Mouse (Mus musculus) ovary, postnatal 10 days (tissue): Measurements from ENCODE around the gene Ces3a.
"Not testable (repeated sequence)": the region's sequence is repeated elsewhere in the genome, so short reads cannot be mapped to it uniquely, and the experiment has no call there.

Source experiments
- DNase-seq: peaks from one replicate; pipeline ENCODE4 v3.0.0; 2022; ENCODE audit warnings: low spot score

Ces3a gene

GRCm38 (mm10) chr8:105048371-105048854 is at the start of gene Ces3a:
Ces3a (plus strand) TSS chr8:105048601.
- DNase-seq, result no peak

- DNase-seq, result no peak
Observed at GRCm38 (mm10) chr8:104999183-104999582, 49.2 kb upstream of the Ces3a start.

GRCm38 (mm10) chr8:105000586-105000985 is 47.8 kb upstream of the Ces3a start, which contains the start of gene Ces2h:
Ces2h (plus strand) TSS chr8:105000853.
- DNase-seq, result no peak

DNA sequence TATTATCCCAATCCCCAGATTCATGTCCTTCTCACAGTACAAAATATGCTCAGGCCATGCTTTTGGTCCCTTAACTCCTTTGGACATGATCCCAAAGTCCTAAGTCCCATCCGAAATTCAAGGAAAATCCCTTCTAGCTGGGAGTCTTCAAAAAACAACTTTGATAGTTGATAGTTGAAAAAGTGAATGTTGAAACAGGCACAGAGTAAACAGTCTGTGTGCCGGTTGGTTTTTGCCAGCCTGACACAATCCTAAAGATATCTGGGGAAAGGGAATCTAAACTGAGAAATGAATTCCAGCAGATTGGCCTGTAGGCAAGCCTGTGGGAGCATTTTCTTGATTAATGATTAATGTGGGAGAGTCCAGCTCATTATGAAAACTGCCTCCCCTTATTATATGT is 38.4 kb upstream of the Ces3a start:
- DNase-seq, result no peak

DNA sequence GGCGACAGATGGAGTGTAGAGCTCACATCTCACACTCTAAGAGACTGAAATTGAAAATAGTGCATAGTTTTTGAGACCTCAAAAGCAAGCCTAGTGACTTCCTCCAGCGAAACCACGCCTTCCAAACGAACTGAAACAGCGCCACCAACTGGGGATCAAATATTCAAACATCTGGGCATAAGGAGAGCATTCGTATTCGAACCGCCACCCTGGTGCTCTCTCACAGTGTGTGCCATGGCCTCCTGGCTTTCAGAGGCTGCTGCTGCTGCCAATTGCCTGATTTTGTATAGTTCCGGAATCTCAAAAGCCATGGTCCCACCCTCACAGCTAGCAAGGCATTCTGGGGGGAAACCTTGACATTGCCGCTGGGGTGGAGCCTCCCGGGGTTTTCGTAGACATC is 37.3 kb upstream of the Ces3a start:
- DNase-seq, result no peak

DNA sequence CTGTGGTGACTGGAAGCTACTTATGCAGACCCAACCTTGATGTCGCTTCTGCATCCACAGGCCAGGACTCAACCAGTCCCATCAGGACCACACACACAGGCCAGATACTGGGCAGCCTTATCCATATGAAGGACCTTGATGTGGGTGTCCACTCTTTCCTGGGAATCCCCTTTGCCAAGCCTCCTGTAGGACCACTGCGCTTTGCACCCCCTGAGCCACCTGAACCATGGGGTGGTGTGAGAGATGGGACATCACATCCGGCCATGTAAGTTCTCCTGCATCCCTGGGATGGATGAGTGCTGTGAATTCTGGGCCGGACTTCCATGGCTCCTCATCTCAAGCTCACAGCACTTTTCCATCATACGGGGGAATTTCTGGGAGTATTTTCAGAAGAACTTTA is 34.0 kb upstream of the Ces3a start:
- DNase-seq, result no peak

GRCm38 (mm10) chr8:105021954-105022353 is 26.4 kb upstream of the Ces3a start:
- no peak for DNase-seq

DNA sequence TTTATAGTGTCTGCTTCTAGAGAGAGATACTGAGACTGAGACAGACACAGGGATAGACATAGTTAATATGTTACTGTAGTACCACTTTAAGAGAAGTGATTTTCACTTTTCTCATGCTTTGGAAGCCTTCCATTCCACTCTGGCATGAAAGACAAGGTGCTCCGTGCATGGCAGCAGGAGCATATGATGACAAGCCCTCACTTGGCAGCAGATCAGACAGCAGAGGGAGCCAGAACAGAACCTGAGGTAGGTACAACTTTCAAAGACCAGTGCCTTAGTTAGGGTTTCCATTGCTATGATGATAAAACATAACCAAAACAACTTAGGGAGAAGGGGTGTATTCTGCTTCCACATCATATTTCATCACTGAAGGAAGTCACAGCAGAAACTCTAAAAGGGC is 25.3 kb upstream of the Ces3a start:
- DNase-seq, result no peak

- DNase-seq, result no peak
Observed at GRCm38 (mm10) chr8:105025050-105025449, 23.4 kb upstream of the Ces3a start.

GRCm38 (mm10) chr8:105043510-105043909 is 4.9 kb upstream of the Ces3a start:
- no peak for DNase-seq

- DNase-seq, result no peak
Observed at GRCm38 (mm10) chr8:105045824-105046401, 2.5 kb upstream of the Ces3a start.

DNA sequence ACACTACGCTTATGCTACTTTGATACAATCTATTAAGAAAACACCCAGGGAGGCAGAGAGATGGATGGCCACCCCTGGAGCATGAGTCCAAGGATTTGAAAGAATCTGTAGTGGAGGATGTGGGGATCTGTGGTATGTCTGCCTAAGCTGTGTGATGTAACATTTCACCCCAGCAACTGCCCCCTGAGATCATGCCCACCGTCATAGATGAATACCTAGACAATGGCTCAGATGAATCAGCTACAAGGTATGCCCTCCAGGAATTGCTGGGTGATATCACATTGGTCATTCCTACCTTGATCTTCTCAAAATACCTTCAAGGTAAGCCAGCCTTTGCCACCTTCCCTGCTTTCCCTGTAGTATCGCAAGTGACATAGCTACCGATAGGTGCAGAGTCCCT is 7.8 kb downstream of the Ces3a start:
- no peak for DNase-seq

- no peak for DNase-seq
Observed at GRCm38 (mm10) chr8:105060056-105060455, 11.7 kb downstream of the Ces3a start.

GRCm38 (mm10) chr8:105066761-105067160 is 18.4 kb downstream of the Ces3a start:
- DNase-seq, result no peak

GRCm38 (mm10) chr8:105067905-105068304 is 19.5 kb downstream of the Ces3a start:
- DNase-seq, result not testable (repeated sequence)

- no peak for DNase-seq
Observed at GRCm38 (mm10) chr8:105068971-105069370, 20.6 kb downstream of the Ces3a start.

GRCm38 (mm10) chr8:105076601-105077000 is 28.2 kb downstream of the Ces3a start:
- DNase-seq, result no peak

- no peak for DNase-seq
Observed at GRCm38 (mm10) chr8:105077071-105077470, 28.7 kb downstream of the Ces3a start.

GRCm38 (mm10) chr8:105078591-105078990 is 30.2 kb downstream of the Ces3a start:
- DNase-seq, result no peak

DNA sequence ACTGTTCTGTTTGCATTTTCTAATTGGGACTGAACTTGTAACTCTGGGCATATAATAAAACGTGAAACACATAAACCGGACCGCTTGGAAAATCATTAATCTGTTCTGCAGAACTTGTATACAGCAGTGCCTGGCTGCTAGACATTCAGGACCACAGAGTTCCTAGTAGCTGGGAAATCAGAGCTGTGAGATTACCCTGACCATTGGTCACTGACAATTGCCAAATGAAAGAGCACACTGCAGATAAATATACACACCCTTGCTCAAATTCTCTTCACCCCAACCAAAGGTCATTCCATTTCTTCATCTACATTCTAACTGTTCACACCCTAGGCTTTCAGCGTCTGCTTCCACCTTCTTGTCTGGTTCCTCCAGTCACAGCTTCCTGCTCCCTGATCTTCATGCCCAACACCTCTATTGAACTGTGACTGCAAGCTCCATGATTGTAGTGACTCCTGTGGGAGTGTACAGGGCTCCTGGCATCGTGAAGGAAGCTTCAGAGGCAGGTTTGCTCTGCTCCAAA is 32.5 kb downstream of the Ces3a start:
- no peak for DNase-seq

DNA sequence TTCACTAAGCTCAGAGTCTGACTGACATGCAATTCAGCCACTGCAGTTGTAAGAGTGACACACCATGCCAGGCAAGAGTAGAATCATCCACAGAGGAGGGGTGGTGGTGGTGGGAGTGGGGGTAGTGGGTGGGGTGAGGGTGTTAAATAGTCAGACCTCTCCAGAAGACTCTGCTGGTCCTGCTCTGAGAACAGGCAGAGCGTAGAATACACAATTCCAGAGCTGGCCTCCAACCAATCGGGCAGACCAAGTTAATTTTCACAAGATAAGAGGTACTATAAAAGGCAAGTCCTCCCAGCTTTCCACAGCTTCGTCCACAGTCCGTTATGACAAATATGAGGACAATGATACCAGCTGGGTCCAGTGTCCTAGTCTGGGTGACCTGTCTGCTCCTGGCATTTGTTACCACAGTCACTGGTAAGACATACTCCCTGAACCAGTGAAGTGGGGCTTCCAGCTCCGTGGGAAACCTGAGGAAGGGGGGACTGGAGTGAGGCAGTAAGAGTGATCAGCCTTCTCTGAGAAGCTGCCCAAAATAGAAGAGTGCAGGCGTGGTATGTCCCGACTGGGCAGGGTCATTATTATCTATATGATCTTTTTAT is 35.1 kb downstream of the Ces3a start, which contains the start of gene Ces3b:
Gene Ces3b (plus strand): TSS at position 305 of the 602 bp plus-strand sequence.
- no peak for DNase-seq

DNA sequence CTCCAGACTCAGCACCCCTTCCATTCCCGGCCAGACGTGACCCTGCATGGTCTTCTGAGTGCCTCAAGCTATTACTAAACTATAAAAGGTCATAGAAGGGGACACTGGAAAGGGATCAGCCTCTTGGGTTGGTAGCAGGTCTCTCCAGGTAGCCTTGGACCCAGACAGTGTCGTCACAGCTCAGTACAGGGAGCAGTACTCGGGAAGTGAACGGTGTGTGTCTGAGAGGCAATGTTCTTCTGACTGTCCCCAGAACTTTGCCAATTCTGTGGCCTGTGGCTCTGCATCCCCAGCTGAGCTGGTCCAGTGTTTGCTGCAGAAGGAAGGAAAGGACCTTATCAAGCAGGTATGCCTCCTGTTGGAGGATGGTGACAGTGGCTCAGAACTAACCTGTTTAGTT is 39.8 kb downstream of the Ces3a start:
- DNase-seq, result not testable (repeated sequence)

GRCm38 (mm10) chr8:105088581-105088980 is 40.2 kb downstream of the Ces3a start:
- no peak for DNase-seq

DNA sequence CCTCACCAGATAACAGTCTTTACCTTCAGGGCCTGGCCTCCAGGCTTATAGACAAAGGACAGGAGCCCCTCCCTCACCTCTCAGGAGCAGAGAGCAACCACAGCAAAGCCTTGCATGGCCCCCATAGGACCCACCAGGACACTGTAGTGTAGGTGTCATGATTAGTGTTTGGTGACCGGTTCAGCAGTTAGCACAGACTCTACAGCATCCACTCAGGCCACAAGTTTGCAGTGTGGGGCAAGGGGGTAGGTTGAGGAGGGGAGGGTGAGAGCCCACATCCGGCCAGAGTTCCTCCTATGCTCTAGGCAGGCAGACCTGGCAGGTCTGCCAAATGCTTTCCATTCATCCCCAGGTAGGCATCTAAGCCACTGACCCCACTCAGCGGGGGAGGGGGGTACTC is 45.6 kb downstream of the Ces3a start:
- DNase-seq, result no peak
